Mouse (Mus musculus) limb, embryonic 14.5 days (tissue): ENCODE measurements around the gene Ano6. TPM values are rescaled to one million over a fixed set of nuclear protein-coding genes. Genes with fewer than 3 reads are reported as not detected.

Source experiments
- ATAC-seq: fragments of 200-750 bp; cut with Nextera tagmentation; 2 replicates; pipeline ENCODE4 v1.8.0; 2017; ENCODE audit warnings: low read depth, moderate number of reproducible peaks, moderate TSS enrichment; ENCODE audit not compliant: low FRiP score
- DNase-seq: peaks from one replicate; pipeline ENCODE4 v3.0.0-alpha.2; 2015; ENCODE audit warnings: low spot score
- H3K27ac ChIP-seq: fragments of 300-500 bp; sonication (generic); replicated peaks from 2 replicates; pipeline ENCODE4 v1.5.1; 2014; ENCODE audit warnings: low read depth, mild to moderate bottlenecking, low read length, moderate library complexity, mixed read lengths
- H3K27me3 ChIP-seq: fragments of 300-500 bp; sonication (generic); 2 replicates; pipeline ENCODE4 v1.6.1; 2014; ENCODE audit warnings: low read length, mixed read lengths; ENCODE audit not compliant: control insufficient read depth, insufficient read depth
- H3K36me3 ChIP-seq: fragments of 300-500 bp; sonication (generic); 2 replicates; pipeline ENCODE4 v1.6.1; 2014; ENCODE audit warnings: mild to moderate bottlenecking, low read length, moderate library complexity, mixed read lengths; ENCODE audit not compliant: control insufficient read depth, insufficient read depth
- H3K4me1 ChIP-seq: fragments of 300-500 bp; sonication (generic); 2 replicates; pipeline ENCODE4 v1.6.1; 2014; ENCODE audit warnings: antibody characterized with exemption, low read length, mixed read lengths; ENCODE audit not compliant: control insufficient read depth, insufficient read depth
- H3K4me2 ChIP-seq: fragments of 300-500 bp; sonication (generic); replicated peaks from 2 replicates; pipeline ENCODE4 v1.6.1; 2014; ENCODE audit warnings: low read depth, mild to moderate bottlenecking, low read length, moderate library complexity; ENCODE audit not compliant: severe bottlenecking
- H3K4me3 ChIP-seq: fragments of 300-500 bp; sonication (generic); replicated peaks from 2 replicates; pipeline ENCODE4 v1.5.1; 2014; ENCODE audit warnings: low read length
- H3K9ac ChIP-seq: fragments of 300-500 bp; sonication (generic); 2 replicates; pipeline ENCODE4 v1.6.1; 2014; ENCODE audit warnings: mild to moderate bottlenecking, low read depth, low read length, moderate library complexity; ENCODE audit not compliant: severe bottlenecking
- H3K9me3 ChIP-seq: fragments of 300-500 bp; sonication (generic); 2 replicates; pipeline ENCODE4 v1.6.1; 2016; ENCODE audit warnings: low read length; ENCODE audit not compliant: control insufficient read depth
- POLR2A ChIP-seq: fragments of 200-500 bp; IDR thresholded peaks from 2 replicates; pipeline ENCODE4 v1.8.0; 2012; ENCODE audit warnings: inconsistent platforms, mild to moderate bottlenecking, moderate library complexity, borderline replicate concordance; ENCODE audit not compliant: insufficient read depth, insufficient read length; ENCODE audit errors: extremely low read depth
- WGBS: fragments of 180-500 bp; shearing (Covaris S2); extraction: QIAGEN DNeasy Blood & Tissue Kit; methylation state at CpG from one replicate; pipeline ENCODE4 v1.1.7; 2014; 5-methylcytosine and 5-hydroxymethylcytosine counted together
- polyA plus RNA-seq, 2 experiments: library from polyadenylated mRNA; depleted of rRNA in 1 of 2; stranded (reverse) in 1 of 2; unstranded in 1 of 2; fragments of >200 nt; fragmentation: Nextera tagmentation in 1 of 2; extraction: Ambion mirVana in 1 of 2; gene quantifications; 2 replicates each; pipeline versions ENCODE4 v1.2.1 to v1.2.3; 2012 to 2014

Ano6 gene
- polyA plus RNA-seq, 2 experiments, result 42.1 to 52.3 TPM

- Histone ChIP-seq H3K9me3 (no peaks in the 10 kb centered on the region), H3K27me3 (no peaks in the 10 kb centered on the region), H3K4me3 (no peak overlapping the region), H3K36me3 (0 out of 2 replicates have a peak, but pooled peaks cover 5% of the 10 kb centered on the region), H3K9ac (no peak overlapping the region), H3K27ac (no peak overlapping the region), H3K4me2 (no peak overlapping the region), H3K4me1 (peaks cover 25% of the 10 kb centered on the region; the same call in 1 of the 2 replicates)
- no peak for ATAC-seq
- 93% methylated on average over 9 of the region's 9 CpGs for WGBS
- no peak for DNase-seq
- no peak for TF ChIP-seq POLR2A
These were observed 3.3 kb downstream of the Ano6 start for GRCm38 (mm10) chr15:95793748-95794491.

- 0 out of 2 replicates have a peak, but pooled peaks cover 5% of the 10 kb centered on the region for H3K36me3 ChIP-seq
- H3K9me3 ChIP-seq, result no peaks in the 10 kb centered on the region
- ATAC-seq, result no peak
- H3K27me3 ChIP-seq, result no peaks in the 10 kb centered on the region
- 72% methylated on average over 10 of the region's 10 CpGs for whole genome bisulfite sequencing
- no peak for TF ChIP-seq POLR2A
- no peak for DNase-seq
- no peak overlapping the region for H3K4me3 ChIP-seq
- no peak overlapping the region for H3K27ac ChIP-seq
- no peak overlapping the region for H3K4me2 ChIP-seq
- H3K4me1 ChIP-seq, result peaks cover 23% of the 10 kb centered on the region; the same call in 1 of the 2 replicates
- H3K9ac ChIP-seq, result no peak overlapping the region
These were observed 4.2 kb downstream of the Ano6 start for GRCm38 (mm10) chr15:95794611-95795565.

GRCm38 (mm10) chr15:95796062-95796461 is 5.4 kb downstream of the Ano6 start:
- Histone ChIP-seq H3K27ac (no peak overlapping the region), H3K4me2 (no peak overlapping the region), H3K9me3 (no peaks in the 10 kb centered on the region), H3K27me3 (no peaks in the 10 kb centered on the region), H3K4me1 (peaks cover 23% of the 10 kb centered on the region; the same call in 1 of the 2 replicates), H3K9ac (no peak overlapping the region), H3K36me3 (0 out of 2 replicates have a peak, but pooled peaks cover 5% of the 10 kb centered on the region), H3K4me3 (no peak overlapping the region)
- ATAC-seq, result no peak
- DNase-seq, result no peak
- WGBS, result 70% methylated on average over 5 of the region's 5 CpGs
- TF ChIP-seq POLR2A, result no peak

GRCm38 (mm10) chr15:95797144-95797983 is 6.7 kb downstream of the Ano6 start:
- no peak overlapping the region for H3K9ac ChIP-seq
- DNase-seq (no peak), ATAC-seq (no peak)
- peaks cover 18% of the 10 kb centered on the region for H3K4me1 ChIP-seq
- H3K4me3 ChIP-seq, result no peak overlapping the region
- 0 out of 2 replicates have a peak, but pooled peaks cover 5% of the 10 kb centered on the region for H3K36me3 ChIP-seq
- no peaks in the 10 kb centered on the region for H3K27me3 ChIP-seq
- no peaks in the 10 kb centered on the region for H3K9me3 ChIP-seq
- H3K4me2 ChIP-seq, result no peak overlapping the region
- no peak overlapping the region for H3K27ac ChIP-seq
- 69% methylated on average over 9 of the region's 9 CpGs for WGBS
- TF ChIP-seq POLR2A, result no peak
